Mouse (Mus musculus): ENCODE data around the gene Pipox.

Pipox gene

DNA sequence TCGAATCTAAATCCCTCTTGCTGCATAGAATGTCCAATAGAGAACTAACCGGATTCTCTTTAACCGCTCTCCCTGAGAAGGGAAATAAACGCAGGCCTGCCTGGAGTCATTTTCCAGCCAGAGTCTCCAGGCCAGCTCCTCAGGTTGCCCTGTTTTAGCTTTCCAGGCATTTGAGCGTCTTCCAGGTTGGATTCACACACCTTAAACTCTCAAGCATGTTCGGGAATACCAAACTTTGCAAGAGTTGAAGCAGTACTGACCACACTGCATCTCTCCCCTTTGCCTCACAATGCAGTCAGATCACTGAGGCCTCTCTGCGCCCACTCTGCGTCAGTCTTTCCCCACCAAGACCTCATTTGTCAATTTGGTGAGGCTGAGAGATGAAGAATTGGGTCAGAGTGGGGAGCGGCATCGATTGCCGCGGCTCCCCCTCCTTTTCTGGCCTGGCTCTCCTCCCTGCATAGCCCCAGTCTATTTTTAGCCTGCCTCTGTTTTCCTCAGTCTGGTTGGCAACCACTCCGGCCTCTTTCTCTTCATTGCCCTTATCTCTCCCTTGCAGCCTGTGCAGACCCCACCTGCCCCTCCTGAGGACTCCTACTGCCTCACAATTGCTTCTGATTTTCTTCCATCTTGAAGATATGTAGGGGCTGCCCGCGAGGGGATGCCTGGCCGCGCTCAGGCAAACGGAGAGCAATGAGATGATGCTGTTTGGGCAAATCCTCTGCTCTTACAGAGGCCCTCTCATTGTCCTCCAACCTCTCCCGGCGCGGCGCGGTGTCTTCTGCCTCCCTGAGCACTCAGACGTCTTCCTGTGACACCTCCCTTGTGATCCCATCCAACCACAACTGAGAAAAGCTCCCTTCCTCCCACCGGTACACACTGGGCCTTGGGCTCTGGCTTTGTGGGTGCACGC, 17.8 kb downstream of the Pipox start:
- no peak for DNase-seq

DNA sequence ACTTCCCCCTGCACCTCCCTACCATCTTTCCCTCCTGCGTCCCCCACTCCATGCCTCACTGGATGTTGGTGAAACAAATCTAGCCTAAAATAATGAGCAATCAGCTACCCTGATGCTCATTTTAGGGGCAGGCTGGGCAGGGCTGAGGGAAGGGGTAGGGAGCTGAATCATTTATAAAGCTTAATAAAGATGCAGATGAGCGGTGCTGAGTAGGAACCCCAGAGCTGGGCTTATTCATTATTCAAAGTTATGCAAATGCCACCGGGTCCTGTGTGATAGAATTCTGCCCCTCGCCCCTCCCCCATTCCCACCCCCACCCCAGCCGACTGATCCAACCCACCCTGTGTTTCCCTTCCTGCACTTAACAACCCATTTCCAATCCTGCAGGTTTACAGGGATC, 18.6 kb downstream of the Pipox start:
- DNase-seq: no peak

DNA sequence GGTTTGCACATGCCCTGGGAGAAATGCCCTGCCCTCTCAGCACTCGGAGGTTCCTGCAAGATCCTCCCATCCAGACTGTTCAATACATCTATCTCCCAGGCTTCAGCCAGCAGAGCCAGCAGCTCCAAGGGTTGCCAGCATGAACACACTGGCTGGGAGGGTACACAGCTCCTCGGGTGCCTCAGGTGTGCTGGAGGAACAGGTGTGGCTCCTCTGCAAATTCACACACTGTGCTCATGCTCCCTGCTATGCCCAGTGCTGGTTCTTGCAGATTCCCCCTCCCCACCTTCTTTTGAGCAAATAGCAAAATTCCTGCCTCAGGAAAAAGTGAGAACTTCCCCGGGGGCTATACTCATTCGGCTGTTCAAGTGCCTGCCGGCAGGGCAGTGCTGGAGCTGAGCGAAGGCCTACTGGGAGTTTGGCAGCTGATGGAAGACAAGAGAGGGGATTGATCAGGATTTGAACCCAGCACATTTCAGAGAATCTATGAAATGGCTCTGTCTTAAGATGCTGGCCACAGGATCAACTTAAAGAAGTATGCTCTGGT, 19.1 kb downstream of the Pipox start:
- no peak for DNase-seq

DNA sequence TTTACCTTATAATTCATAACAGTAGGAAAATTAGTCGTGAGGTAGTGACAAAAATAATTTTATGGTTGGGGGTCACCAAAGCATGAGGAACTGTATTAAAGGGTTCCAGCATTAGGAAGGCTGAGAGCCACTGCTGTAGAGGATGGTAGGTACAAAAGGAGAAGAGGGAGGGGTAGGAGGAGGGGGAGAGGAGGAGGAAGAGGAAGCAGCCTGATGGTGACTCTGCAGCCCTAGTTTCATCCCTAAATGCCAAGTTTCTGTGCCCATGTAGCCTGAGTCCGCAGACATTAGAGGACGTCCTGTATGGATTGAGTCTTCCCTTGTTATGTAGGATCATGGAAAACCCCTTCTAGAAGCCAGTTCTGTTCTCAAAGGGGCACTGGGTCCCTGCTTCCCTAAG, 20.8 kb downstream of the Pipox start:
- DNase-seq: no peak

DNA sequence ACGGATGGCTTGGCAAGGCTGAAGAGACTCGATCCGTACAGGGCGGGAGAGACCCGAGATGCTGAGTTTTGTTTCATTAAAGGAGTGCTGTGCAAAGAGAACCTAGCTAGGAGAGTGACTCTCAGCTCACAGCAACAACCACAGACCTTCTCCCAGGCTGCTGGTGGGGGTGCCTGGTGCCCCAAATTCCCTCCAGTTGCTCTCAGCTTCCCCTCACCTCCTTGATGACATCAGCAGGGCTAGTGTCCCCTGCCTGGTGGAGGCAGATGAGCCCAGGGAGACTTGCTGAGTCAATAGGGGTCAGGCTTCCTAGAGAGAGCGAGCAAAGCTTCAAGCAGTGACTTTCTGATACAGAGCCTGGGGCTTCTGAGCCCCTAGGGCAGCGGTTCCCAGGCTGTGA, 21.2 kb downstream of the Pipox start:
- no peak for DNase-seq

DNA sequence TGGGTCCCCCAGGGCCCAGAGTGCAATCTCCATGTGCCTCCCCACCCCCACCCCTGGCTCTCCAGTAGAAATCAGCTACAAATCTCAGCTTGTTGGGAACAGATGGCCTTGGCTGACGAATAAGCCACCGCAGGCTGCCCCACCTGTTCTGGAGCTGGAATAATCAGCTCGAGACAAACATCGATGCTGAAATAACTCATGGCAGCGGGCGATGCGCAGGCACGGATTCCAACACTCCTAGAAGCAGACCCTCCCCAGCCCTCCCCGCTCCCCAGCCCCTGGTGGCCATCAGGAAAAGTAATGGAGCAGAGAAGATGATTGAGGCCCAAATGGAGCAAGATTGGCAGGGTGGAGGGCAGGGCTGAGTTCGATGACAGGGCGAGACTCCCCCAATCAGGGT, 21.7 kb downstream of the Pipox start:
- no peak for DNase-seq

DNA sequence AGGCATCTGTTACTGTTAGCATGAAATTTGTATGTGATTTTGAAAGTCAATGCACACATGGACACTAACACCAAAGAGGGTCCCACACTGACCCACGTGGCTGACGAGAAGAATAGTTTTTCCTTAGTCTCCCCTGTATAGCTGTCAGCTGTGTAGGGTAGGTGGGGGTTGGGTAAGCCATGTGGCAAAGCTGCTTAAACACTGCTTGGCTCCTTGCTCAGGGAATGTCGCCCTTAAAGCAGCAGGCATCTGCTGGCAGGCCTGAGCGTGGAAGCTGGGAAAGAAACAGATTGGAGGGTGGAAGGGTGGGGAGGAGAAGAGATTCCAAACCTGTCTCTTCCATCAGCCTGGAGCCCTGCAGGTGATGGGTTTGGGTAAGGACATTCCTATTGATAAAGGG, 22.5 kb downstream of the Pipox start:
- no peak for DNase-seq

DNA sequence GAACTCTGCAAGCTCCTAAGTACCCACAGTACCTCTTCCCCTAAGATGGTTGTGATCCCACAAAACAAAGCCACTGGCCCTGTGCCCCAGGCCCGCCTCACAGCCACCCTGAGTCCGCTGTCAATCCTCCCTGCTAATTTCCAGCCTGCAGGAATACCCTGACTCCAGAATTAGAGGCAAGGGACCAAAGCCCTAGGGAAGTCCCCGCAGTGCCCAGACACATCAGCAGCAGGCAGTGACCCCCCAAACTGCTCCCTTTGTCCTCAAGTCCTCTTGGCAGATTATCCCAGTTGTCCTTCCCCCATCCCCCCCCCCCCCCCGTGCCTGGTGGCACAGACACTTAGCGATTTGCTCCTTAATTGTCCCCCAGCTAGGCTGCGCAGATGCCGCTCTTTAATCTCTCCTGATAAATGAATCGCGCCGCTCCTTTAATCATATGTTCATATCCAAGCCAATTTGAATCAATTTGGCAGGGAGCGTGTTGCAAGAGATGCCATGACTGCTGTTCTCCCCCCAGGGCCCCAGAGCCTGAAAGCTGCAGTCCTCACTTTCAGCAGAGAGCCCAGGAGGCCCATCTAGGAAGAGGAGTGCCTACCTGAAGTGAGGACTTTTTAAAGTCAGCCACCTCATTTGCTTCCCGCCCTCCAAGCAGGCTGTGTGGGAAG, 26.3 kb downstream of the Pipox start:
- DNase-seq: no peak

DNA sequence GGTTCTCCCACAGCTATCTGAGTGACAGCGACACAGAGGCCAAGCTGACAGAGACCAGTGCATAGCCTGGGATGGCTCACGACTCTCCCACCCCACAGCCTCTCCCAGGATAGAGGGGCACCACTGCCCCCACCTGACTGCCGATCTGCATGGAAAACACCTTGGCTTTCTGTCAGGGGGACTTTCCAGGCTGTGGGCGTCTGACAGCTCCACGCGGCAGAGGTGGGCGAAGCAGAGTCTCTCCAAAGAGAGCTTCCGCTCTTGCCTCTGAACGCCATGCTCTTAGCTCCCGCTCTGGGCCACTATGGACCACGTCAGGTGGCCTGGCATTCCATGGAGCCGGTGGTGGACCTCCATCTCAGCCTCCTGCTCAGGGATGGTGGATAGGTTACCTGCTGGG, 29.1 kb downstream of the Pipox start:
- DNase-seq: no peak

DNA sequence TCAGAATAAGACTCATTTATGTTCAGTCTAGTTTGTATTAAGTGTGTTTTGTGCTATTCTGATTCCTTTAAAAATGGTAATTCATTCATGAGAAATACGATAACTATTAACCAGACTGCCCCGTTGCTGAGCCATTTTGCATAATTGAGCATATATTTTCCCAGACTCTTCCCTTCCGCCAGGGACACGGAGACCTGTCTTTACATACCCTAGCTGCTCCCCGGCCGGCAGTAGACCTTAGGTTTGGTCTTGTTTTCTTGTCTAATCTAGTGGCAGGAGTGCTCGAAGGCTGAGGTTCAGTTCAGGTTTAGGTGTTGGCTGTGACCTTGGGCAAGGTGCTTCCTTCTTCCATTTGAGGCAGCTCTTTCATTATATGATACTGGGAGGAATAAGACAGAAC, 31.0 kb downstream of the Pipox start:
- DNase-seq: no peak

DNA sequence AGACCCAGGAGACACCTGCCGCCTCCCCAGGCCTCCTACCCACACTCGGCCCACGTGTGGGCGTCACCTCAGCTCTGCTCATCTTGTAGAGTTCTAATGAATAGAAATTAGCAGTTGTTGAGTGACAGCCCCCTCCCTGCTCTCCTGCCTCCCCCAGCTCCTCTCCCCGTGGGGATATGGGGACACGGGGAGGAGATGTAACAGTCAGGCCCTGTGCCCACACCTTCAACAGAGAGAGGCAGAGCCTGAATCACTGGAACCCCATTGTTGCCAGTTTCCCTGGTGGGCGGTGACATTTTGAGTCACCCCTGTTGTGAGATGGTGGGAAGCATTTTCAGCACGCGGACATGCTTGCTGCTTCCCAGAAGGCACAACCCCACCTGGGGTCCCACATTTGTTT, 32.9 kb downstream of the Pipox start:
- no peak for DNase-seq

DNA sequence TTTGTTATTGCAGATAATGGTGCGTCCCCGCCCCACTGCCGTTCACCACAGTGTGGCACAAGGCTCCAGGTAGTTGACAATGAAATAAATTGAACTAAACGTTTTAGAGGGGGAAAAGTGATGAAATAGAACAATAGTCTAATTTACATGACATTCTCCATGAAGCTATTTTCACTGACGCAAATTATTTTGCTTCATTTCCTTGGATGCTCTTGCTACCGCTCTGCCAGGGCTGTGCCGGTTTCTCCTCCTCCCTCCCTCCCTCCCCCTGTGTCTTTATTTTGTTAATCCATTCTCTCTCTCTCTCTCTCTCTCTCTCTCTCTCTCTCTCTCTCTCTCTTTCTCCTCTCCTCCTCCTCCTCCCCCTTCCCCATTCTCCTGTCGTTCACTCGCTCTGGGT, 35.3 kb downstream of the Pipox start:
- DNase-seq: no peak

DNA sequence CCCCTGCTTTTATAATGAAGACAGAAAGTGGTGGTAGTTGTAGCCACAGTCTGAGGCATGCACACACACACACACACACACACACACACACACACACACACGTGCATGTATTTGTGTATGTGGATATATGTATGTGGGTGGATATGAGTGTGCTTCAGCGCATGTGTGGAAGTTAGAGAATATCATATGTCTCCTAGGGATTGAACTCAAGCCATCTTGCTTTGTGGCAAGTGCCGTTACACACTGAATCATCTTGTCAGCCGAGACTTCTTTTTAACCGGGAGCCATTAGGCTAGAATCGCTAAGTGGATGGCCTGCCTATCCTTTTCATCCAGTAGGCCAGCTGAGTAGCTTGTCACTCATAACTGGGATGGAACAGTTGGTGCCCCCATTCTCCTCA, 36.8 kb downstream of the Pipox start:
- no peak for DNase-seq

DNA sequence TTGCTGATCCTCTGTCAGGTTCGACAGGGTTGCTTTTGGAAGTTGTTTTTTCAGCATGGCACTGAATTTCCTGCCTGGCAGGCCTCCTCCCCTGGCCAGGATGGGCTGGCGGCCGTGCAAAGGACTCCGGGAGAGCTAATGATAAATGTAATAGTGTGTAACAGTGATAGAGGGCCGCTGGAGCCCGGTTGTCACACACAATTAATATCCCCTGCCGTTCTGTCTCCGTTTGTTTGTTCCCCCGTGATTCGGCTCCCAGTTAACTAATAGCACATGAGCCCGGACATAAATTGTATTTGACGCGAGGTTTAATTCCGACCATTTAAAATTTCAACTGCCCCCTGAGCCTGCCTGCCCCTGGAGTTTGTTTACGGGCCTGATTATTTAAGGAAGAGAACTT, 38.5 kb downstream of the Pipox start:
- DNase-seq: no peak

DNA sequence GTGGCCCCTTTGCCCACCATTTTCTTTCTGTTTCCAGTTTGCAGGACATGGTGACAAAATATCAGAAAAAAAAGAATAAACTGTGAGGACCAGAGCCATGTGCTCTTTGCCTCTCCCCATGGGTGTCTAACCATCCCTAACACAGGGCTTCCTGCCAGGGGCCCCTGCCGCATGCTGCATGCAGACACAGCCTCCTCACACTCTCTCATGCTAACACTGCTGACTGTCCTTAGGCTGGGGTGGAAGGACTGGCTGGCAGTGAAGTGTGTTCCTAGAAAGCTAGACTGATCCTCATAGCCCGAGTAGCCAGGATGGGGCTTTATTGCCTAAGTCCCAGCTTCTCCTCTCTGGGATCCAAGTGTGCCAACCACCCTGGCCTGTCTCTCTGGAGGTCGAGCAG, 39.3 kb downstream of the Pipox start:
- DNase-seq: no peak

DNA sequence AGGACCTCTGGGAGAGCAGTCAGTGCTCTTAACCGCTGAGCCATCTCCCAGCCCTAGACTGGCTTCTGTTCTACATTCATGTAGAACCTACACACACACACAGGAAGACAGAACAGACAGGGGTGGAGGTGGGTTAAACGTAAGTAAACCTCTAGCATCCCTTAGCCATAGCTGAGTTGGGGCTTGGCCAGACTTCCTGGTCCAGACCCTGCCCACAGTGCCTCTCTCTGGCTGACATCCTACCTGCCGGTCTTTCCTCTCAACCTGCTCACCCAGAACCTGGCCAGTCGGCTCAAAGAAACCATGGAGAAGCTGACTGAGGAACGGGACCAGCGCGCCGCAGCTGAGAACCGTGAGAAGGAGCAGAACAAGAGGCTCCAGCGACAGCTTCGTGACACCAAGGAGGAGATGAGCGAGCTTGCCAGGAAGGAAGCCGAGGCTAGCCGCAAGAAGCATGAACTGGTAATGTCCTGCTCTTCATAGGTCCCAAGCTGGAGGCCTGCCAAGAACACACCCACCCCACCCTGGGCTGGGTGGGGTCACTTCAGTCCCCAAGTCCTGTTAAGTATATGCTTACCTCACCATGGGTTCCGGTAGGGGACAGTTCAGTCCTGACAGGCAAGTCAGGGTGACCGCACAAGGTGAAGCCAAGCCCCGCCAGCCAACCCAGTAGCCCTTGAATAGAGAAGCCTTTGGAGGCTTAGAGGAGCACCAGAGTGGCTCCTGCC, 40.8 kb downstream of the Pipox start:
- no peak for DNase-seq

DNA sequence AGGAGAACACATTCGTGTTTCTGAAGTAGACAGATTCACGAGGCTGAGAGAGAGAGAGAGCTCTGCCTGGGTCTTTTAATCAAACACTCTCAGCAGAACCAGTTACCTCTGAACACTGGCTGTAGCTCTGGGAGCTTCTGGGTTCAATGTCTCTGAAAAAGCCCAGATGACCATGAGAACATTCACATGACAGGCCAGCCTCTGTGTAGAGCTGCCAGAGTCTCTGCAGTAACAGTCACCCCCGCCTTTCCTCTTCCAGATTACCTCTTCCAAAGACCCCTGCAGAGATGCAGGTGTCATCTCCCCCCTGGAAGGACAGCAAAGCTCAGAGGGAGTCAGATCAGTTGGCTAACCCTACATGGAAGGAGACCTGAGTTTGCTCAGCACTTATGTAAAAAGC, 41.7 kb downstream of the Pipox start:
- DNase-seq: no peak

DNA sequence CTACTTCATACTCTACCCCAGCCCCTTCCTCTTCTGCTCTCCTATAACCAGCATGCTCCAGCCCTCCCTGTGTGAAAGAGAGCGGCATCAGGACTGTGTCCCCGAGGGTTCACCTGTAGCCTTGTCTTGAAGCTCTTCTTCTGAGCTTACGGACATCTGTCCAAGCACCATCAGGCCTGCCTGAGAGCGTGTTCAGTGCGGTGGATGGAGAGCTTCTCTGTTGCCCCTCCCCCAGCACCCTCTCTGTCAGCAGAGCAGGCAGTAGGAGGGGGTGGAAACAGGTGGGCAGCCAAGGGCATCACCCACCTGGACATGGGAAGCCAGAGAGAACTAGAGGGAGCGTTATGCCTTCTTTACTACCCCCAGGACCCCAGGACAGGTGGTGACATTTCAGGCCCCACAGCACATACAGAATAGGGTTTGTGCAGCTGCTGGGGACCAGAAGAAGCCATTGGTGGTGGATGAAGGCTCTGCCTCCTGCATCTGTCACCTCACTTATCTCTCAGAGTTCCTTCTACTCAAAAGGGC, 42.3 kb downstream of the Pipox start:
- no peak for DNase-seq

DNA sequence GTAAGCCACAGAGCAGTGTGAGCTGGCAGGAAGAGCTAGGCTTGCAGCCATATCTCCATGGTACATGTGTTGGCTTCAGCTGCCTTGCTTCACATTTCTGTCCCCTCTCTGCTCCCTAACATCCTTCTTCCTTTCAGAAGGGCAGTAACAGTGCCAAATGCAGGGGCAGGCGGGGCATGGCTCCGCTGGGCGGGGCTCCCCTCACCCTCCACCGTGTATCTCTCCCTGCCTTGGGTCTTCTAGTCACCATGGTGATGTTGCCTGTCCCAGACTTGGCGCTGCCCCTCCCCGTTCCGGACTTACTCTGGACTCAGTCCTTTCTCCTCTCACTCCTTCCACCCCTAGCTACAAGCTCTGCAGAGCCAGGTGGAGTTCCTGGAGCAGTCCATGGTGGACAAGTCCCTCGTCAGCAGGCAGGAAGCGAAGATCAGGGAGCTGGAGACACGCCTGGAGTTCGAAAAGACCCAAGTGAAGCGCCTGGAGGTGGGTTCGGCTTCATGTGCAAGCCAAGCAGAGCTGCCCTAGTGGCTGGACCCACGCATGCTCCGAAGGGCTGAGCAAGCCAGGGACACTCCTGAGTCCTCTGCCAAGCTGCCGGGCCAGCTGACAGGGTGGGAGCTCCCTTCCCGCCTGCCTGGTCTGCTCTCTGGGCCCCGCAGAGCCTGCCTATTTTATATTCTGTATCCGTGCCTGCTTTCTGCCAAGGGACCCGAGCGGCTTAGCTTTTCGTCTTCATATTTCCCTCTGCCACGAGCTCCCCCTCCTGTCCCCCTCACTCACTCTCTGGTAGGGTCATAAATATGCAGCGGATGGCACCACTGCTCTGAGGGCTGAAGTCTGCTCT, 43.3 kb downstream of the Pipox start:
- DNase-seq: no peak

DNA sequence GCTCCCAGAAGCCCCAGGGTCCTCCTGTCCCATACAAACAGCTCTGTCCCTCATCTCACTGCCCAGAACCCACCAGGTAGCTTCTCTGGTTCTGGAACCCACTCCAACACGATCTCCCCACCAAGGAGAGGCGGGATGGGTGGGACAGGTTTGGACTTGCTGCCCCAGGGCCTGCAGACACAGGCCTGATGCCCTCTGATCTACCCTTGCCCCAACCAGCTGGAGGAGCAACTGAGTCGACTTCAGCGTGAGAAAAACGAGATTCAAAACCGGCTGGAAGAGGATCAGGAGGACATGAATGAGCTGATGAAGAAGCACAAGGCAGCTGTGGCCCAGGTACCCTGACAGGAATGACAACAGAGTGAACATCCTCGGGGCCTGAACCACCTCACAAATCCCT, 44.7 kb downstream of the Pipox start:
- no peak for DNase-seq

DNA sequence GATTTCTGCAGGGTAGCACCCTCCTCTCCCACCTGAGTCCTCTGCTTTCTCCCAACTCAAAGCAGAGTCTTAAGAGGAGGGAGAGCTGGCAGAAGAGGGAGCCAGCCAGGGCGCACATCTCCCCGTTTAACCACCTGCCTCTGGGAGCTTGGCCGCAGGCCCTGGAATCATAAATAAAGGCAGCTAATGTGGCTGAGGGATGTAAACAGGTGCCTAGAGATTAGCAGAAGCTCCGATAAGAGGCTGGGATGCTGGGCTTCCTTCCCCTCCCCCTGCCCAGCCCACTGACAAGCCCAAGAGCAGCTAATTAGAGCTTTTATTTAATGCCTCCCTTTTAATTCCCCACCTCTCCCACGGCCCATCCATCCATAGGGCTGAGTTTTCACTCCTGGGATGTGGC, 45.8 kb downstream of the Pipox start:
- no peak for DNase-seq

DNA sequence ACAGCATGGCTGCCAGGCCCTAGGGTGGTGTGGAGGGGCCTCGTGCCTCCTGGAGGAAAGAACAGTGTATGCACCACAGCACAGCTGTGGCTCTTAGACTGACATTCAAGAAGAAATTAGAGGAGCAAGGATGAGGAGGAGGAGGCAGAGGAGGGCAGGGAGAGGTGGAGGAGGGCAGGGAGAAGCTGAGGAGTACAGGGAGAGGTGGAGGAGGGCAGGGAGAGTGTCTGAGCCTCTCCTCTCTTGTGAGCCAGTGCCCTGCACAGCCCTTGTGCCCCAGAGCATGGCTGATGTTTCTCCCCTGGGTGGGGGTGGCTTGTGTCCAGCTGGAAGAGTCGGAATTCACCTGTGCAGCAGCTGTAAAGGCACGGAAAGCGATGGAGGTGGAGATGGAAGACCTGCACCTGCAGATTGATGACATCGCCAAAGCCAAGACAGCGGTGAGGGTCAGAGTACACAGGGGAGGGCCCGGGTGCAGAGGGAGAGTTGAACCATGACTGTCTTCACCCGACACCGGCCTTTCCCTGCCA, 46.2 kb downstream of the Pipox start:
- no peak for DNase-seq

Data from liver (tissue).